Mouse (Mus musculus): ENCODE measurements around the gene Dync1li1.

- TF ChIP-seq CTCF (IDR thresholded peaks at IDR 0.05; ENCODE audit: extremely low read depth, insufficient read length, insufficient replicate concordance, low read depth, low read length) (no peak), POLR2A (IDR thresholded peaks at IDR 0.05; ENCODE audit: low read depth, low read length) (no peak)
Measured at GRCm38 (mm10) chr9:114771565-114771964, 83.0 kb downstream of the Dync1li1 start.
